Mouse (Mus musculus): ENCODE data around the gene U2af2. TPM values are rescaled to one million over a fixed set of nuclear protein-coding genes. Genes with fewer than 3 reads are reported as not detected.

Gene U2af2
- polyA plus RNA-seq, 1 experiment from 2014 or later = 63.0 TPM

GRCm38 (mm10) chr7:5125078-5125477, 63.1 kb downstream of the U2af2 start:
- Histone ChIP-seq H3K27ac (no peak overlapping the region), H3K4me1 (replicated peaks) (peaks cover 7% of the 10 kb centered on the region; the same call in 1 of the 2 replicates), H3K4me3 (no peak overlapping the region), H3K4me2 (peak overlapping the region; percentile 68; the same call in 1 of the 2 replicates), H3K27me3 (peaks cover 3% of the 10 kb centered on the region; the same call in 1 of the 2 replicates), H3K9me3 (replicated peaks) (no peaks in the 10 kb centered on the region), H3K9ac (no peak overlapping the region), H3K36me3 (no peaks in the 10 kb centered on the region)
- 68% methylated on average over 8 of the region's 8 CpGs for WGBS
- no peak for ATAC-seq (replicated peaks; ENCODE audit: insufficient number of reproducible peaks, insufficient read depth, low FRiP score, low read depth)

- 15% methylated on average over 42 of the region's 42 CpGs for WGBS
- Histone ChIP-seq H3K9me3 (replicated peaks) (no peaks in the 10 kb centered on the region), H3K27me3 (peaks cover 3% of the 10 kb centered on the region; the same call in 1 of the 2 replicates), H3K9ac (no peak within 1 kb of the TSS; the same call in 1 of the 2 replicates), H3K4me2 (peak within 1 kb of the TSS; percentile 68), H3K36me3 (no peaks in the 10 kb centered on the region), H3K4me3 (peak within 1 kb of the TSS; percentile 46), H3K4me1 (replicated peaks) (peaks cover 7% of the 10 kb centered on the region; the same call in 1 of the 2 replicates), H3K27ac (no peak within 1 kb of the TSS)
- peak; percentile 86 for ATAC-seq (replicated peaks; ENCODE audit: insufficient number of reproducible peaks, insufficient read depth, low FRiP score, low read depth)
Measured at GRCm38 (mm10) chr7:5125549-5126406, 63.8 kb downstream of the U2af2 start, which contains the start of gene Rasl2-9. Rasl2-9 (minus strand) TSS chr7:5125950.

Small RNAs within 50 kb of the gene (microRNA-seq; reads per million reads assigned to microRNA genes)
- not detected for gene Gm26217

Other genes starting within 250 kb of the U2af2 start
- 283 and 347 TPM in 2 replicates for gene Ube2s, start 249.6 kb upstream of the U2af2 start, polyA plus RNA-seq (2015; fragmentation: Nextera tagmentation; extraction: Ambion mirVana)
- 0.05 and 0.14 TPM in 2 replicates for gene Shisa7, start 217.4 kb upstream of the U2af2 start, polyA plus RNA-seq (2015; fragmentation: Nextera tagmentation; extraction: Ambion mirVana)
- gene Isoc2b, start 191.9 kb upstream of the U2af2 start, polyA plus RNA-seq (2015; fragmentation: Nextera tagmentation; extraction: Ambion mirVana) = 3.0 and 4.8 TPM in 2 replicates
- gene Isoc2a, start 185.0 kb upstream of the U2af2 start, polyA plus RNA-seq (2015; fragmentation: Nextera tagmentation; extraction: Ambion mirVana) = 1.3 and 1.6 TPM in 2 replicates
- not detected in 2 replicates for gene Gm36210, start 155.6 kb upstream of the U2af2 start, polyA plus RNA-seq (2015; fragmentation: Nextera tagmentation; extraction: Ambion mirVana)
- 2.1 and 3.0 TPM in 2 replicates for gene Zfp628, start 146.9 kb upstream of the U2af2 start, polyA plus RNA-seq (2015; fragmentation: Nextera tagmentation; extraction: Ambion mirVana)
- 4.2 and 5.3 TPM in 2 replicates for gene Nat14, start 140.1 kb upstream of the U2af2 start, polyA plus RNA-seq (2015; fragmentation: Nextera tagmentation; extraction: Ambion mirVana)
- 2.6 and 3.3 TPM in 2 replicates for gene Ssc5d, start 136.4 kb upstream of the U2af2 start, polyA plus RNA-seq (2015; fragmentation: Nextera tagmentation; extraction: Ambion mirVana)
- gene Sbk2, start 97.7 kb upstream of the U2af2 start, polyA plus RNA-seq (2015; fragmentation: Nextera tagmentation; extraction: Ambion mirVana) = 4.8 and 5.3 TPM in 2 replicates
- 0.33 and 0.55 TPM in 2 replicates for gene Sbk3, start 91.0 kb upstream of the U2af2 start, polyA plus RNA-seq (2015; fragmentation: Nextera tagmentation; extraction: Ambion mirVana)
- gene Zfp579, start 66.0 kb upstream of the U2af2 start, polyA plus RNA-seq (2015; fragmentation: Nextera tagmentation; extraction: Ambion mirVana) = 22.5 and 26.7 TPM in 2 replicates
- 11.3 and 12.1 TPM in 2 replicates for gene Zfp524, start 47.7 kb upstream of the U2af2 start, polyA plus RNA-seq (2015; fragmentation: Nextera tagmentation; extraction: Ambion mirVana)
- gene Fiz1, start 47.4 kb upstream of the U2af2 start, polyA plus RNA-seq (2015; fragmentation: Nextera tagmentation; extraction: Ambion mirVana) = 26.2 and 31.4 TPM in 2 replicates
- 0.78 TPM in 1 of 2 replicates, not detected in the other for gene Gm44973, start 46.6 kb upstream of the U2af2 start, polyA plus RNA-seq (2015; fragmentation: Nextera tagmentation; extraction: Ambion mirVana)
- 3.3 and 5.5 TPM in 2 replicates for gene Zfp865, start 41.8 kb upstream of the U2af2 start, polyA plus RNA-seq (2015; fragmentation: Nextera tagmentation; extraction: Ambion mirVana)
- 1.7 and 3.7 TPM in 2 replicates for gene Ccdc106, start 41.6 kb upstream of the U2af2 start, polyA plus RNA-seq (2015; fragmentation: Nextera tagmentation; extraction: Ambion mirVana)
- not detected in 2 replicates for gene 4632433K11Rik, start 28.0 kb upstream of the U2af2 start, polyA plus RNA-seq (2015; fragmentation: Nextera tagmentation; extraction: Ambion mirVana)
- 5.4 and 6.5 TPM in 2 replicates for gene Zfp784, start 23.7 kb upstream of the U2af2 start, polyA plus RNA-seq (2015; fragmentation: Nextera tagmentation; extraction: Ambion mirVana)
- 14.7 and 17.2 TPM in 2 replicates for gene Zfp580, start 10.6 kb upstream of the U2af2 start, polyA plus RNA-seq (2015; fragmentation: Nextera tagmentation; extraction: Ambion mirVana)
- 43.1 and 57.0 TPM in 2 replicates for gene Epn1, start 18.1 kb downstream of the U2af2 start, polyA plus RNA-seq (2015; fragmentation: Nextera tagmentation; extraction: Ambion mirVana)
- gene Rfpl4, start 54.8 kb downstream of the U2af2 start, polyA plus RNA-seq (2015; fragmentation: Nextera tagmentation; extraction: Ambion mirVana) = not detected in 2 replicates
- 1.3 and 1.7 TPM in 2 replicates for gene Rasl2-9, start 63.8 kb downstream of the U2af2 start, polyA plus RNA-seq (2015; fragmentation: Nextera tagmentation; extraction: Ambion mirVana)
- not detected in 2 replicates for gene Vmn1r55, start 87.5 kb downstream of the U2af2 start, polyA plus RNA-seq (2015; fragmentation: Nextera tagmentation; extraction: Ambion mirVana)
- gene Vmn1r56, start 134.6 kb downstream of the U2af2 start, polyA plus RNA-seq (2015; fragmentation: Nextera tagmentation; extraction: Ambion mirVana) = not detected in 2 replicates
- gene Vmn1r57, start 156.3 kb downstream of the U2af2 start, polyA plus RNA-seq (2015; fragmentation: Nextera tagmentation; extraction: Ambion mirVana) = not detected in 2 replicates

Measured in heart, embryonic 15.5 days (tissue).